Mouse (Mus musculus) spleen, adult 10 weeks (tissue): ENCODE data around the gene Cpsf3. TPM values are rescaled to one million over a fixed set of nuclear protein-coding genes. Genes with fewer than 3 reads are reported as not detected.

ENCODE experiments used
- polyA plus RNA-seq: library from polyadenylated mRNA; stranded (reverse); fragments of 350-450 nt; fragmentation: Illumina TruSeq; extraction: RNeasy Lipid Tissue Mini Kit (QIAGEN cat#74804); gene quantifications from one replicate; pipeline ENCODE4 v1.2.3, GENCODE M21; 2015; ENCODE audit warnings: low replicate concordance; ENCODE audit not compliant: insufficient read depth

Cpsf3 gene
- 121 TPM for polyA plus RNA-seq

DNA sequence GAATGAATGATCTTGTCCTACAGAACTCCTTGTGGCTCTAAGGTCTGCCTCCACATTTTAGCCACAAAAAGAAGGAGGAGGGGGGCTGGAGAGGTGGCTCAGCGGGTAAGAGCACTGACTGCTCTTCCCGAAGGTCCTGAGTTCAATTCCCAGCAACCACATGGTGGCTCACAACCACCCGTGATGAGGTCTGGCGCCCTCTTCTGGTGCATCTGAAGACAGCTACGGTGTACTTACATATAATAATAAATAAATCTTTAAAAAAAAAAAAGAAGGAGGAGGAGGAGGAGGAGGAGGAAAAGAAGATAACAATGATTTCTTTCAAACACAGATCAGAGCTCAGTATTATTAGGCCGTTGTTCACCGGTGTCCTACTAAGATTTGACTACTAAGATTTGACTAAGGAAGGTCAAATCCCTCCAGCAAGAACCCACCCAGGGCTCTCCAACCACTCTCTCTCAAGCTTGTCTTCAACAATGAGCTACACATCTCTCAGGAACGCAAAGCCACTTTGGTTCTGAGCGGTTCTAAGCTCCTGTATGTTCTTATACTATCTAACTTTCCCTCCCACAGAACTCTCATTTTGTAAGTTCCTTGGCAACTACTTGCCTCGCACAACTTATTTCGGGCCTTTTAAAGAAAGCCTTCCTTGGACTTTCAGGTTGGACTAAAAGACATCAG lies at the start of gene Cpsf3:
Gene Cpsf3 (plus strand): TSS at position 631 of the 681 bp plus-strand sequence.

DNA sequence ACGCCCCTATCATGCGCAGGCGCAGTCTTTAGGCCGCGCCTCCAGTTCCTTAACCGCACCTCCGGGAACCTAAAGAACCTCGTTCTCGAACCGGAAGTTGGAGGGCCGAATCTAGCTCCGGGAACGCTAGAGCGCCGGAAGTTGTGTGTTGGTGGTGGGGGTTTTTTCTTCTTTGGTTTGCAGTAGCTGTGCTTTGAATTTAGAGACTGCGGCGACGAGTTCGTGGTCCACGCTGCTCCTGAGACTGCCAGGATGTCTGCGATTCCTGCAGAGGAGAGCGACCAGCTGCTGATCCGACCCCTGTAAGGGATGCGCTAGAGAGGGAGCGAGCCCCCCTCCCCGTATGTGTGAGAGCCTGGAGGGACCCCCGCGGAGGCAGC lies 1.0 kb downstream of the Cpsf3 start, which contains the start of gene Itgb1bp1:
Gene Itgb1bp1 (minus strand): TSS at position 42 of the 380 bp plus-strand sequence.

DNA sequence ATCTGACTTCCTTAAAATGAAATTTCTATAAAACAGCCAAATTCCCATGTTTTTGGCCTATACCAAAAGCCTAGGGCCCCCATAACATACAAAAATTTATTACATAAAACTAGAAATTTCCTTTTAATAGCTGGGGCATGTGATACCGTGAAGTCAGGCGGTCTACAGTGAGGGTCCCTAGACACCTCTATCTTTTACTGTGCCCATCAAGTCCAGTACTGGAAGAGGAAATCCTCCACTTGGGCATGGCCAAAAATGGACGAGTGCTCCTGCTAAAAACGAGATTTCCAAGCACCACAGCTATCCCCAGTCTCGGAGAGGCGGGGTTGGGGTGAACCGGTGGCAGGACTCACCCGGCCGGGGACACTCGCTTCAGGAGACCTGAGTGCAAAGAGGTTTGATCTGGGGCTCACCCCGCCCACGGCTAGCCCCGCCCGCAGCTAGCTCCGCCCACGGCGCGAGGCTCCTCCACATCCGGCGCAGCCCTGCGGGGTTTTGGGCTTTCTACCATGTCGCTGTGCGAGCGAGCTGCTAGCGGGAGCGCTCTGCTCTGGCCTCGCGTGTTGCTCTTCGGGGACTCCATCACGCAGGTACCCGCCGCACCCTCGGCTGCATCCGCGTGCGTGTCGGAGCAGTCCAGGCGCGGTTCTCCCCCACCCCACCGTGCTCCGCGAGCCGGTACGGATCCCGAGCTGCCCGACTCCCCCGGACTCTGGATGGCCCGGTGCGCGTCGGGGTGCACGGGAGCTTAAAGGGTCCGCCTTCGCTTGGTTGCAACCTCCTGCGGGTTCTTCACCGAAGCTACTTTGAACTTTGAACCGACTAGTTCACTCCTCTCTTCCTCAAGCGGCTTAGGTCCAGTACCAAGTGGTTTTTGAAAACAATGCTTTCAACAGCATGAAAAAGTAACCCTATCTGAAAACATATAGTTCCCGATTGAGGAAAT lies 31.0 kb downstream of the Cpsf3 start, which contains the start of gene Iah1:
Gene Iah1 (plus strand): TSS at position 467 of the 946 bp plus-strand sequence.

Other genes with a start within 250 kb of the Cpsf3 start
- gene Itgb1bp1, start 893 bp downstream of the Cpsf3 start, polyA plus RNA-seq = 56.2 TPM
- 36.7 TPM for gene Iah1, start 31.0 kb downstream of the Cpsf3 start, polyA plus RNA-seq
- 84.0 TPM for gene Adam17, start 88.2 kb downstream of the Cpsf3 start, polyA plus RNA-seq
- 225 TPM for gene Ywhaq, start 132.2 kb downstream of the Cpsf3 start, polyA plus RNA-seq